Mouse (Mus musculus) C2C12 (cell line): ENCODE data around the gene Trim26.

Experiments used
- CEBPB ChIP-seq: IDR thresholded peaks from one replicate; pipeline ENCODE4 v1.6.1; 2011; ENCODE audit warnings: low read depth, mild to moderate bottlenecking, control low read depth, moderate library complexity
- CTCF ChIP-seq: IDR thresholded peaks from one replicate; pipeline ENCODE4 v1.5.1; 2011; ENCODE audit not compliant: control insufficient read depth, insufficient read depth, insufficient read length
- FOSL1 ChIP-seq: IDR thresholded peaks from one replicate; pipeline ENCODE4 v1.8.0; 2011; ENCODE audit warnings: mild to moderate bottlenecking, low read length; ENCODE audit not compliant: poor library complexity, insufficient read depth, severe bottlenecking
- MAX ChIP-seq: IDR thresholded peaks from one replicate; pipeline ENCODE4 v1.6.1; 2011; ENCODE audit warnings: mild to moderate bottlenecking, control low read depth
- USF1 ChIP-seq: IDR thresholded peaks from one replicate; pipeline ENCODE4 v1.6.1; 2011; ENCODE audit warnings: low read depth, mild to moderate bottlenecking, control low read depth, moderate library complexity

- TF ChIP-seq CTCF (no peak), USF1 (no peak), FOSL1 (no peak), CEBPB (no peak), MAX (no peak)
These were observed 32.5 kb downstream of the Trim26 start, which contains the start of gene Trim10 for GRCm38 (mm10) chr17:36869284-36869954.
